Mouse (Mus musculus) bone marrow, adult 2 months (tissue): ENCODE results near the gene Csrp1.

Source experiments
- CTCF ChIP-seq: fragments of 200-500 bp; IDR thresholded peaks from 2 replicates; pipeline ENCODE4 v1.5.1; 2011; ENCODE audit warnings: low read length, control low read depth; ENCODE audit not compliant: control insufficient read depth, insufficient read depth
- POLR2A ChIP-seq: fragments of 200-500 bp; IDR thresholded peaks from 2 replicates; pipeline ENCODE4 v1.6.1; 2011; ENCODE audit warnings: low read depth, mild to moderate bottlenecking, control low read depth, low read length, borderline replicate concordance; ENCODE audit not compliant: control insufficient read depth

DNA sequence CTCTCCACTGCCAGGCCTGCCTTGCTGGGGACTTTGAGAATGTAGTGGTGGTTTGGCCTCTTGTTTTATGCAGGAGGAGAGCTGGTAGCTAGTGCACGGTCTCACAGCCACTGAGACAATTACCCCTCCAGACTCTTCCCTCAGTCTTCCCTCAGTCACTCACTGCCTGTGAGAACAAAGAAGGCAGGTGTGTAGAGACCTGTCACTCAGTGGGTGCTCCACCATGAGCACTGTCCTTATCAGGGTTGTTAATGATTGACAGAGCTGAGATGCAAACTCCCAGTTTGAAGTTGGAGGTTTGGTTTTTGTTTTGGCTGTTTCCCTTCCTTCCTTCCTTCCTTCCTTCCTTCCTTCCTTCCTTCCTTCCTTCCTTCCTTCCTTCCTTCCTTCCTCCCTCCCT is 3.2 kb downstream of the Csrp1 start:
- TF ChIP-seq CTCF: no peak
- TF ChIP-seq POLR2A: no peak
